Mouse (Mus musculus): Measurements from ENCODE around the gene Tnfaip2.

DNA sequence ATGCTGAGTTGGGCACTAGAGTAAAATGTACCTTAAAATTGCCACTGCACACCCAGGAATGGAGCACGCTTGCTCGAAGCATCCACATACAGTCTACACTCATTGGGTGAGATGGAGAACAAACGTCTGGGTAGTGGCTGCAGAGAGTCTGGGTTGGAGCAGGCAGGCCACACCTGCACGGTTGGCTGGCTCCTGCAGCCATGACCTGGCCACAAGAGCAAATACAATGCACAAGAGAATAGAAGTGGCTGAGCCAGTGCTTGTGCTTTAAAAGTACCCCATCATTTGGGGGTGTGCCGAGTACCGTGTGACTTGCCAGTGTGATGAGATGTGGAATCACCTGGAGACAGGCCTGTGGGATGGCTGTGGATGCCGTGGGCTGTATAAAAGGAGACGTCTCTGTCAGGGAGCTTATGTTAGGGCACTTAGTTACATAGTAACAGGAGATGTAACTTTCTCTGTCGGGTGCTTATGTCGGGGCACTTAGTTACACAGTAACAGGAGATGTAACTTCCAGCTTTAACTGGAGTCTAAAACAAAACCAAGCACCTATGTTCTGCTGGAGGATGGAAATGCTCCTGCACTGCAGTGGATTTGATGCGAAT, 47.1 kb downstream of the Tnfaip2 start:
- no peak for TF ChIP-seq POLR2A (IDR thresholded peaks at IDR 0.05; ENCODE audit: extremely low read depth, insufficient read depth, low read length)
- no peak for TF ChIP-seq CTCF (IDR thresholded peaks at IDR 0.05; ENCODE audit: low read depth, low read length)

All from liver, adult 2 months (tissue).